Mouse (Mus musculus) urinary bladder, adult 2 months (tissue): ENCODE measurements at regions not wholly inside any gene's neighbourhood (a gene's known extent, or its start where the extent isn't known, plus 50 kb on each side); places are given as distances from the start of the nearest gene placed in this dataset.

ENCODE experiments used
- DNase-seq: peaks from one replicate; pipeline ENCODE4 v3.0.0; 2022; ENCODE audit warnings: low spot score

DNA sequence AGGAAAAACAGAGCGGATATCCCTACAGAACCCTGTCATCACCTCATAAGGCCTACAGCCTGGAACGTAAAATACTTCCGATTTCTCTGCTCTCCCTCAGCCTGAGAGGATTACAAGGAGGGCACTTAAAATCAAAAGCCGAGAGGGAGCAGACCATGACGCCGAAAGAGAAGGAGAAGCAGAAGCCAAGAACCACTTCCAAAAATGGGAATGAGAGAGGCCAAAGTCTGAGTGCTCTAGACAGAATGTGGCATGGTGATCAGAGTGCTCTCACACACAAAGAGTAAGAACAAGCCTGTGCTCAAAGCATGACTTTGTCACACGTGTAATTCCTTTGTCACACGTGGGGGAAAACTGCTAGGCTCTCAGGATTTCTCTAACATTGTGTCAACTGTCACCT, 125.9 kb downstream of the Hlx start:
- no peak for DNase-seq

GRCm38 (mm10) chr1:184605666-184606065, 126.8 kb downstream of the Hlx start:
- no peak for DNase-seq

DNA sequence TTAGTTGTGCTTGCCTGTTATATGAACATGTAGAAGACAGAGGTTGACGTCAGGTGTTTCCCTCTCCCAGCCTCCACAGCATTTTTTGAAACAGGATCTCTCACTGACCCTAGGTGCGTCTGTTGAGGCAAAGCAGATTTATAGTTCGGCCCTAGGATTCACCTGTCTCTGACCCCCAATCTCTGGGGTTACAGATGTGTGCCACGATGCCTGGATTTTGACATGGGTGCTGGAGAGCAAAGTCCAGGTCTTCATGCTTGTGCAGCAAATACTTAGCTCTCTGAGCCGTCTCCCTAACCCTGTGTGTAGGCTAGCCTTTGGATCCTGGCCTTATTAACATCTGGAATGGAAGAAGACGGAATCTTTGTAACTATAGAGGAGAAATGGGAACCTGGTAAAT, 129.3 kb downstream of the Hlx start:
- DNase-seq, result no peak

DNA sequence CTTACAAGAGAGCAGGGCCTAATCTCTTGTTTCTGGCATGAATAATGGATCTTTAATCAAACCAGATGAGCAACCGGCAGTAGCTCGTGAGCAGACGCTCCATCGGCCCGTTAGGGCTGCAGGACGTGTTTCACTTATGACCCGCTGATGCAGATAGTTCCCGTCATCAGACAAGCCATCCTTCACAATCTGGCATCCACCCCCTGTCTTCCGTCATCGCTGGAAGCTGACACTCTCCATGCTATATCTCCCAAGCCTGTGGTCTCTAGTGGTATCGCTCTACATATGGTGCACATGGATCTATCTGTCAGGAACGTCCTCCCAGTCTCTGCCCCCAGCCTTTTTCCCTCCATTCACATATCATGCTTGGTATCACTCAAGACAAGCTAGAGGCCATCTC, 137.0 kb downstream of the Hlx start:
- DNase-seq, result no peak

DNA sequence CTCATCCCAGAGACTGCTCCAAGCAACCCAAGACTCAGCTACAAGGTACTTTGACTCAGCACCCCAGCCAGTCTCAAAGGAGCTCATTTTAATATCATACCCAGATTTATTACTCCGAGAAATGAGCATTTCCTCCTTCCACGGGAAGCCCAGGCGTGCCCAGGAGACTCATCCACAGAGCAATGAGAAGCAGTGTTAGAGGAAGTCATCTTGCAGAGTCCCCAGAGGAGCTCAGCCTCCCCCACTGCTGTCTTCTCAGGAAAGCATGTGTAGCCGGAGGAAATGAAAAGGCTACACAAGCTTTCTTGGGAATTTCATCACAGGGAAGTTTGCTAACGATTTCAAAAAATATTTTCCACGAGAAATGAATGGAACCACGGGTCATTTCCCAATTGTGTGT, 141.8 kb downstream of the Hlx start:
- DNase-seq, result no peak

DNA sequence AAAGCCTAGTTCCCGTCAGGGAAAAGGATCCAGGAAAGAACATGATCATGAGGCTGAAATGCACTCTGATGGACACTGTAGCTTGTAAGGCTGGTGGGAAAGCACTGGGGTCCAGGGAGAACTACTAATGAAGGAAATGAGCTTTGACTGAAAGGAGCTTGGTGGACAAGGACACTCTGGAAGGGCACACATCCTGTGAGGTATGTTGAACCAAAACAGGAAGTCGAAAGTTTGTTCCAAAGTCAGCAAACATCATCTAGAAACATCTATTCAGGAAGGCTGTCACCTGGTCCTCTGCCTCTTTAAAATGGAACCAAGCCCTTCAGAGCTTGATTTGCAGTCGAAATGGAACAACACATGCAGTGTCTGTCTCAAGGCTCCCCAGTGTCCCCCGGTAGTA, 143.1 kb downstream of the Hlx start:
- no peak for DNase-seq

- DNase-seq, result no peak
These were observed 147.9 kb downstream of the Hlx start for GRCm38 (mm10) chr1:184584505-184584874.

GRCm38 (mm10) chr1:184583751-184584504, 148.5 kb downstream of the Hlx start:
- DNase-seq, result no peak

GRCm38 (mm10) chr1:184579475-184579874, 152.9 kb downstream of the Hlx start:
- DNase-seq, result no peak

DNA sequence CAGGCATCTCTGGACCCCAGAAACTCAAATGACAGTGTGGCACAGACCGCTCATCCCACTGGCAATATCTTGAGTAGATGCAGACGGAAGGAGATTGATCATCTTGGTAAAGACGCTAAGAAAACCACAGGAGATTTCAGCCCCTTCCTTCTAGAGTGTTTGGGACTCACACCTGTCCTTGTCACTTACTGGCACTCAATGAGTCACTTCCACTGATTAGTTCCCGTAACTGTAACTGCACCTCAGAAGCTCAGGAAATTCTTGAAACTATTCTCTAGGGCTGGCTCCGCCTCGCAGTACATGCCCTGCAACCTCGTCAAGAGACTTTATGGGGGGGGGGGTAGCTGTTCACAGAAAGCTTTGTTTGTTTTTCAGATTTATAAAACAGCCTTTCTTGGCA, 155.9 kb downstream of the Hlx start:
- no peak for DNase-seq

DNA sequence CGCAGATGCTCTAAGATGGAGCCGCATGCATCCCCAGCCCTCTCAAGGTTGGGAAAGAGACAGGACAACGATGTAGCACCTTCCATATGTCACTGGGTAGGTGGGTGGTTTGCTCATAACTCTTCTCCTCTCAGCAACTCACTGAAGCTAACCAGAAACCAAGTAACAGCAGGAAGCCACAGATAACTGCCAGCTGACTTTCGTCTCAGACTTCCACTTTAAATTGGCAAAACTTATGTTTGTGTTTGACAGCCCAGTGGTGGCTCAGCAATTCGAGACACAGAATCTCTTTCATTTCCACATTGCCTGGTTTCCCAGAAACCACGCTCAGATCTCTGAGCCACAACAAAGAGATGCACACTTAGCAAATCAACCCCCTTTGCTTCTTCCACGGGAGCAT, 159.1 kb downstream of the Hlx start:
- no peak for DNase-seq

GRCm38 (mm10) chr1:184570681-184571080, 161.7 kb downstream of the Hlx start:
- no peak for DNase-seq

DNA sequence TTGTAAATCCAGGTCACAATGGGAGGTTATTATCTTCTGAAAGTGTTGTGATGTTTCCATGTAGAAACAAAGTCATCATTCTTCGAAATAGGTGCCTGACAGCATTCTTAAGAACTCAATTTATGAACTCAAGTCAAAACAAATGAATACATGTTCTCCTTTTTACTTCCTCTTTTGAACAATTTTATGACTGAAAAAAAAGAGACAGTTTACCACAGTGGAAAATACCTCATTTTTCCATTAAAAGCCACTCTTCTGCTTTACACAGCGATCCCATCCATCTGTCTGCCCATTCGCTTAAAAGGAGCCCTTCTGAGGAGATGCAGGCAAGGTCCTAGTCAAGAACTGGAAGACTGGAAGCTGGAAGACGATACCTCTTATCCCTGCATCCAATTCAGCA, 169.5 kb downstream of the Hlx start:
- DNase-seq, result no peak

DNA sequence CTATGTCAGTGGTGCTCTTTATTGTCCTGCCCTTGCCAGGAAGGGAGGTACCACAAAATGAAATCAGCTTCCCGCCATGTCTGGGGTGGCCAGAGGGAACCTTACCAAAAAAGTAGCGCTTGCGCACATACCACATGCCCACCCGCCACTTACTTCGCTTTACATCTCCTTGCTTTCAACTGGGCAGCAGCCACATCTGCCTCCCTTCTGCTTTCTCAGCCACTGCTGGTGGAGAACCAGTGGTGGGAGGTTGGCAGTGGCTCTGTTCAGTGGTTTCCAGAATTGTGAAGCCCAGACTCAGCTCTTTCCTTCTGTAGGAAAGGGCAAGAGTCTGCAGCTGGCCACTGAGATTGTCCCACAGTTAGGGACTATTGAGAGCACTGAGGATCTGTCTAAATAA, 170.2 kb downstream of the Hlx start:
- no peak for DNase-seq

GRCm38 (mm10) chr1:184559543-184559942, 172.9 kb downstream of the Hlx start:
- DNase-seq, result no peak

DNA sequence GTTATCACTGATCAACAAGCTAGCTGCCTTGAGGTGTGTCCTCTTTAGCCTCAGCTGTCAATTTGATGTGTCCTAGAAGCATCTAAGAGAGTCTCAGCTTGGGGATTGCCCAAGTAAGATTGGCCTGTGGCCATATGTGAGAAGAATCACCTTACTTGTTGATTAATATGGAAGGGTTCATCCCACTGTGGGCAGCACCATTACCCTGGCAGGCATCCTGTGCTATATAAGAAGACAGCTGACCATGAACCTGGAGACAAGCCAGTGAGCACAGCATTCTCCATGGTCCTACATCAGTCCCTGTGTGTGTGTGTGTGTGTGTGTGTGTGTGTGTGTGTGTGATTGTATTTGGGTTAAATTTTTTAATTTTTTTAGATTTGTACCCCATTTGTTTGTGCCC, 178.6 kb downstream of the Hlx start:
- no peak for DNase-seq

DNA sequence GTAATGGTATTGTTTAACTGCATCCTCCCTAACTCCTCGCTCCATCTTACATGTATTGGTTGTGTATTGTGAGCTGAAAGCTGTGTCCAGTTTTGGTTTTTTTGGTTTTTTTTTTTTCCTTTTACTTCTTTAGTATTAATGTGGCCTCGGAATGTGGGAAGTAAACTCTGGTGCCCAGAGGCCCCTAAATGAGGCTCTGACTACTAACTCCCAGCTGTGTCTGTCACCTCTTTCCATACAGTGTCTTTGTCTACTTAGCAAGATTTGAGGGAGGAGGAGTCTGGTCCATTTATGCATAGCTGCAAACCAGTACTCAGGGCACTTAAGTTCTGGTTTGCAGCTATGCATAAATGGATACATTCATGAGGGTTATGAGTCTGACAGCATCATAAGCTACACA, 181.9 kb downstream of the Hlx start:
- no peak for DNase-seq

DNA sequence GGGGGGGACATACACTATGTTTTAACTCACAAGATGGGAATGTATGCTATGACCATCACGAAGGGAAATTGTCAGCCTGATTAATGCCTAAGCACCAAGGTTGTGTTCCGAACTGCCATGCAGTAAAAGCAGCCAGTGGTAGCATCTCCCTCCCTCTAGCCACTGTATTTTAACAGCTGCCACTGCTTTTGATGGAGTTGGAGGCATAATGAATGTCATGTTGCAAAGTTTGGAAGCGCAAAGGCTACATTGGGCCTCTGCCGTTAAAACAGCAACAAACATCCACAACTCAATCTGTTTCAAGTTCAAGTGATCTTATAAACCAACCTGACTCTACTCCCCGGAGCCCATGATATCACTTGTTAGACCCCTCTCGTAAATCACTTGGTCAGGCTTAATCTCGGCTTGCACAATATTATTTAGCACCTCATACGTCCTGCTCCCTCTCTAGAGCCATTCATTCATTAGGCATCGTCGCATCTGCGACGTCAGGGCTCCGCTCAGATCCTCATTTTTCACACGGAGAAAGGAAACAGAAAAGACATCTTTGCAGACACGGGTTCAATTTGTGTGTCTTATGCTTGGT, 184.7 kb downstream of the Hlx start:
- no peak for DNase-seq

- no peak for DNase-seq
These were observed 186.2 kb downstream of the Hlx start for GRCm38 (mm10) chr1:184546140-184546661.

- DNase-seq, result no peak
These were observed 187.3 kb downstream of the Hlx start for GRCm38 (mm10) chr1:184545111-184545510.

DNA sequence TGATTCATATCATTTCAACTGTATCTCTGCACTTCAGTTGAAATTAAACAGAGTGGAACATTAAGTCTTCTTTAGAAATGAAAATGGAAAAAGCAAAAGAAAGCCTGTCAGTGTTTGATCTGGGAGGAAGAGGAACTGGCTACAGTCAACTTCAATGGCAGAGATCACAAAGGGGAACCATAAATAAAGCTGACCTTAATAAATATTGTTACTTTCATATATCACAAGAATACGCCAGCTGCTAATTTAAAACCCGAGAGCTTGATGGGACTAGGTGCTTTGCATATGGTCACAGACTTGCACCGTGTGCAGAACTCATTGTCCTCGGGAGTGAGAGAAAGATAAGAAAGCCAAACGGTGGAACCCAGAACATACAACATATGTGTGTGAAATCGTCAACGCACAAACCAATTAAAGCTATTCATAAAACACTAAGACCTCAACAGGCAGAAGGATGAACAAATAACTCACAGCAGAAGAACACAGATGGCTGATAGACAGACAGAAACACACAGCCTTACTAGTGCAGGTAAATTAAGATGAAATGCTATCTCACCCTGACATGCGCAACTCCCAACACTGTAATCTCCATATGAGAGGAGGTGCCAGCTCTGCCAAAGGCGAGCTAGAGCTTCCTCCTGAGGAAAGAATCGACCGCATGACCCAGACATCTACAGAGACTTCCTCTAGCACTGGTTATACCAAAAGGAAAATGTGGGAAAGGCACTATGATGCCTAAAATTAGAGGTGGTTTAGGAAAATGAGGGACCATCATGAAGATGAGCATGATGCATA, 189.9 kb downstream of the Hlx start:
- no peak for DNase-seq

GRCm38 (mm10) chr1:184539818-184540217, 192.6 kb downstream of the Hlx start:
- DNase-seq, result no peak
